Mouse (Mus musculus) limb, embryonic 14.5 days (tissue): ENCODE measurements around the gene Ifne. TPM values are rescaled to one million over a fixed set of nuclear protein-coding genes. Genes with fewer than 3 reads are reported as not detected.

ENCODE experiments used
- ATAC-seq: fragments of 200-750 bp; cut with Nextera tagmentation; 2 replicates; pipeline ENCODE4 v1.8.0; 2017; ENCODE audit warnings: low read depth, moderate number of reproducible peaks, moderate TSS enrichment; ENCODE audit not compliant: low FRiP score
- DNase-seq: peaks from one replicate; pipeline ENCODE4 v3.0.0-alpha.2; 2015; ENCODE audit warnings: low spot score
- H3K27ac ChIP-seq: fragments of 300-500 bp; sonication (generic); replicated peaks from 2 replicates; pipeline ENCODE4 v1.5.1; 2014; ENCODE audit warnings: low read depth, mild to moderate bottlenecking, low read length, moderate library complexity, mixed read lengths
- H3K27me3 ChIP-seq: fragments of 300-500 bp; sonication (generic); 2 replicates; pipeline ENCODE4 v1.6.1; 2014; ENCODE audit warnings: low read length, mixed read lengths; ENCODE audit not compliant: control insufficient read depth, insufficient read depth
- H3K36me3 ChIP-seq: fragments of 300-500 bp; sonication (generic); 2 replicates; pipeline ENCODE4 v1.6.1; 2014; ENCODE audit warnings: mild to moderate bottlenecking, low read length, moderate library complexity, mixed read lengths; ENCODE audit not compliant: control insufficient read depth, insufficient read depth
- H3K4me1 ChIP-seq: fragments of 300-500 bp; sonication (generic); 2 replicates; pipeline ENCODE4 v1.6.1; 2014; ENCODE audit warnings: antibody characterized with exemption, low read length, mixed read lengths; ENCODE audit not compliant: control insufficient read depth, insufficient read depth
- H3K4me2 ChIP-seq: fragments of 300-500 bp; sonication (generic); replicated peaks from 2 replicates; pipeline ENCODE4 v1.6.1; 2014; ENCODE audit warnings: low read depth, mild to moderate bottlenecking, low read length, moderate library complexity; ENCODE audit not compliant: severe bottlenecking
- H3K4me3 ChIP-seq: fragments of 300-500 bp; sonication (generic); replicated peaks from 2 replicates; pipeline ENCODE4 v1.5.1; 2014; ENCODE audit warnings: low read length
- H3K9ac ChIP-seq: fragments of 300-500 bp; sonication (generic); 2 replicates; pipeline ENCODE4 v1.6.1; 2014; ENCODE audit warnings: mild to moderate bottlenecking, low read depth, low read length, moderate library complexity; ENCODE audit not compliant: severe bottlenecking
- H3K9me3 ChIP-seq: fragments of 300-500 bp; sonication (generic); 2 replicates; pipeline ENCODE4 v1.6.1; 2016; ENCODE audit warnings: low read length; ENCODE audit not compliant: control insufficient read depth
- POLR2A ChIP-seq: fragments of 200-500 bp; IDR thresholded peaks from 2 replicates; pipeline ENCODE4 v1.8.0; 2012; ENCODE audit warnings: inconsistent platforms, mild to moderate bottlenecking, moderate library complexity, borderline replicate concordance; ENCODE audit not compliant: insufficient read depth, insufficient read length; ENCODE audit errors: extremely low read depth
- WGBS: fragments of 180-500 bp; shearing (Covaris S2); extraction: QIAGEN DNeasy Blood & Tissue Kit; methylation state at CpG from one replicate; pipeline ENCODE4 v1.1.7; 2014; 5-methylcytosine and 5-hydroxymethylcytosine counted together
- polyA plus RNA-seq, 2 experiments: library from polyadenylated mRNA; depleted of rRNA in 1 of 2; stranded (reverse) in 1 of 2; unstranded in 1 of 2; fragments of >200 nt; fragmentation: Nextera tagmentation in 1 of 2; extraction: Ambion mirVana in 1 of 2; gene quantifications; 2 replicates each; pipeline versions ENCODE4 v1.2.1 to v1.2.3; 2012 to 2014

The Ifne gene
- polyA plus RNA-seq, 2 experiments = not detected

GRCm38 (mm10) chr4:88878772-88879171 is 1.2 kb downstream of the Ifne start:
- 76% methylated on average over 4 of the region's 4 CpGs for WGBS
- H3K9ac ChIP-seq = no peak overlapping the region
- H3K27ac ChIP-seq = no peak overlapping the region
- no peak overlapping the region for H3K4me3 ChIP-seq
- H3K4me1 ChIP-seq = no peaks in the 10 kb centered on the region
- H3K4me2 ChIP-seq = no peak overlapping the region
- ATAC-seq (no peak), DNase-seq (no peak)
- H3K27me3 ChIP-seq = no peaks in the 10 kb centered on the region
- H3K9me3 ChIP-seq = no peaks in the 10 kb centered on the region
- no peak for TF ChIP-seq POLR2A
- H3K36me3 ChIP-seq = no peaks in the 10 kb centered on the region

GRCm38 (mm10) chr4:88878246-88878645 is 1.8 kb downstream of the Ifne start:
- no peak overlapping the region for H3K4me3 ChIP-seq
- no peaks in the 10 kb centered on the region for H3K9me3 ChIP-seq
- no peaks in the 10 kb centered on the region for H3K4me1 ChIP-seq
- no peak overlapping the region for H3K4me2 ChIP-seq
- H3K36me3 ChIP-seq = no peaks in the 10 kb centered on the region
- TF ChIP-seq POLR2A = no peak
- DNase-seq (no peak), ATAC-seq (no peak)
- H3K27me3 ChIP-seq = no peaks in the 10 kb centered on the region
- WGBS = 40% methylated on average over 10 of the region's 10 CpGs
- H3K27ac ChIP-seq = no peak overlapping the region
- H3K9ac ChIP-seq = no peak overlapping the region

GRCm38 (mm10) chr4:88876520-88876919 is 3.5 kb downstream of the Ifne start:
- ATAC-seq = no peak
- H3K4me3 ChIP-seq = no peak overlapping the region
- no peak overlapping the region for H3K27ac ChIP-seq
- no peaks in the 10 kb centered on the region for H3K9me3 ChIP-seq
- WGBS = 74% methylated on average over 4 of the region's 4 CpGs
- H3K27me3 ChIP-seq = no peaks in the 10 kb centered on the region
- H3K9ac ChIP-seq = no peak overlapping the region
- TF ChIP-seq POLR2A = no peak
- no peak for DNase-seq
- H3K4me1 ChIP-seq = no peaks in the 10 kb centered on the region
- no peaks in the 10 kb centered on the region for H3K36me3 ChIP-seq
- no peak overlapping the region for H3K4me2 ChIP-seq

- no peaks in the 10 kb centered on the region for H3K36me3 ChIP-seq
Observed at GRCm38 (mm10) chr4:88875435-88876095, 4.4 kb downstream of the Ifne start.

GRCm38 (mm10) chr4:88872691-88873090 is 7.3 kb downstream of the Ifne start:
- Histone ChIP-seq H3K4me2 (no peak overlapping the region), H3K27ac (no peak overlapping the region), H3K9me3 (no peaks in the 10 kb centered on the region), H3K27me3 (no peaks in the 10 kb centered on the region), H3K9ac (no peak overlapping the region), H3K36me3 (no peaks in the 10 kb centered on the region), H3K4me1 (peaks cover 3% of the 10 kb centered on the region), H3K4me3 (no peak overlapping the region)
- ATAC-seq (0 out of 2 replicates have a peak, but pooled peaks have one; percentile 51), DNase-seq (peak; percentile 77)
- 0% methylated on average over 2 of the region's 2 CpGs for WGBS
- TF ChIP-seq POLR2A = no peak

More at GRCm38 (mm10) chr4:88875435-88876095, 4.4 kb downstream of the Ifne start:
- DNase-seq (no peak), ATAC-seq (no peak)
- H3K9ac ChIP-seq = no peak overlapping the region
- no peaks in the 10 kb centered on the region for H3K9me3 ChIP-seq
- WGBS = 63% methylated on average over 3 of the region's 4 CpGs
- H3K27me3 ChIP-seq = no peaks in the 10 kb centered on the region
- H3K4me3 ChIP-seq = no peak overlapping the region
- no peak overlapping the region for H3K4me2 ChIP-seq
- no peak overlapping the region for H3K27ac ChIP-seq
- no peaks in the 10 kb centered on the region for H3K4me1 ChIP-seq
- TF ChIP-seq POLR2A = no peak
